Mouse (Mus musculus) intestine, embryonic 14.5 days (tissue): ENCODE results near the gene Zzef1. TPM values are rescaled to one million over a fixed set of nuclear protein-coding genes. Genes with fewer than 3 reads are reported as not detected.

Source experiments
- ATAC-seq: fragments of 200-750 bp; cut with Nextera tagmentation; replicated peaks from 2 replicates; pipeline ENCODE4 v1.8.0; 2017; ENCODE audit warnings: low read depth, moderate number of reproducible peaks, moderate TSS enrichment, moderate library complexity; ENCODE audit not compliant: low FRiP score, low TSS enrichment
- DNase-seq: peaks from one replicate; pipeline ENCODE4 v3.0.0-alpha.2; 2018; ENCODE audit warnings: low spot score
- H3K27ac ChIP-seq: fragments of 300-500 bp; sonication (generic); 2 replicates; pipeline ENCODE4 v1.5.1; 2014; ENCODE audit warnings: low read depth, mild to moderate bottlenecking, control low read depth
- H3K27me3 ChIP-seq: fragments of 300-500 bp; sonication (generic); replicated peaks from 2 replicates; pipeline ENCODE4 v1.6.1; 2014; ENCODE audit warnings: low read length, control low read depth; ENCODE audit not compliant: control insufficient read depth, insufficient read depth
- H3K36me3 ChIP-seq: fragments of 300-500 bp; sonication (generic); 2 replicates; pipeline ENCODE4 v1.6.1; 2014; ENCODE audit warnings: low read length, control low read depth; ENCODE audit not compliant: control insufficient read depth, insufficient read depth
- H3K4me1 ChIP-seq: fragments of 300-500 bp; sonication (generic); replicated peaks from 2 replicates; pipeline ENCODE4 v1.6.1; 2014; ENCODE audit warnings: low read length, control low read depth, mixed read lengths; ENCODE audit not compliant: control insufficient read depth, insufficient read depth
- H3K4me2 ChIP-seq: fragments of 300-500 bp; sonication (generic); 2 replicates; pipeline ENCODE4 v1.6.1; 2014; ENCODE audit warnings: low read length
- H3K4me3 ChIP-seq: fragments of 300-500 bp; sonication (generic); 2 replicates; pipeline ENCODE4 v1.5.1; 2014; ENCODE audit warnings: low read depth, low read length, control low read depth, mixed read lengths
- H3K9ac ChIP-seq: fragments of 300-500 bp; sonication (generic); 2 replicates; pipeline ENCODE4 v1.6.1; 2014; ENCODE audit warnings: mild to moderate bottlenecking, low read length
- H3K9me3 ChIP-seq: fragments of 300-500 bp; sonication (generic); 2 replicates; pipeline ENCODE4 v1.6.1; 2016; ENCODE audit warnings: low read length, control low read depth; ENCODE audit not compliant: control insufficient read depth
- WGBS: fragments of 180-500 bp; shearing (Covaris S2); extraction: QIAGEN DNeasy Blood & Tissue Kit; methylation state at CpG from one replicate; pipeline ENCODE4 v1.1.7; 2014; 5-methylcytosine and 5-hydroxymethylcytosine counted together
- polyA plus RNA-seq: library from polyadenylated mRNA; unstranded; fragments of >200 nt; fragmentation: Nextera tagmentation; extraction: Ambion mirVana; gene quantifications from 2 replicates; pipeline ENCODE4 v1.2.1, GENCODE M21; 2014

Zzef1 gene
- polyA plus RNA-seq, 1 experiment from 2014 or later = 12.2 TPM

- Histone ChIP-seq H3K4me3 (no peak overlapping the region), H3K36me3 (no peaks in the 10 kb centered on the region; the same call in 1 of the 2 replicates), H3K4me2 (no peak overlapping the region), H3K27me3 (no peaks in the 10 kb centered on the region), H3K4me1 (no peaks in the 10 kb centered on the region), H3K9ac (no peak overlapping the region), H3K27ac (no peak overlapping the region), H3K9me3 (no peaks in the 10 kb centered on the region)
- no peak for DNase-seq
- no peak for ATAC-seq
- 98% methylated on average over 5 of the region's 5 CpGs for WGBS
These were observed 17.7 kb downstream of the Zzef1 start for GRCm38 (mm10) chr11:72813687-72814086.

GRCm38 (mm10) chr11:72814188-72814587 lies 18.2 kb downstream of the Zzef1 start:
- Histone ChIP-seq H3K4me2 (no peak overlapping the region), H3K9ac (no peak overlapping the region), H3K27me3 (no peaks in the 10 kb centered on the region), H3K4me3 (no peak overlapping the region), H3K4me1 (no peaks in the 10 kb centered on the region), H3K36me3 (peaks cover 5% of the 10 kb centered on the region; the same call in 1 of the 2 replicates), H3K27ac (no peak overlapping the region), H3K9me3 (no peaks in the 10 kb centered on the region)
- 71% methylated on average over 2 of the region's 2 CpGs for WGBS
- ATAC-seq (no peak), DNase-seq (no peak)

DNA sequence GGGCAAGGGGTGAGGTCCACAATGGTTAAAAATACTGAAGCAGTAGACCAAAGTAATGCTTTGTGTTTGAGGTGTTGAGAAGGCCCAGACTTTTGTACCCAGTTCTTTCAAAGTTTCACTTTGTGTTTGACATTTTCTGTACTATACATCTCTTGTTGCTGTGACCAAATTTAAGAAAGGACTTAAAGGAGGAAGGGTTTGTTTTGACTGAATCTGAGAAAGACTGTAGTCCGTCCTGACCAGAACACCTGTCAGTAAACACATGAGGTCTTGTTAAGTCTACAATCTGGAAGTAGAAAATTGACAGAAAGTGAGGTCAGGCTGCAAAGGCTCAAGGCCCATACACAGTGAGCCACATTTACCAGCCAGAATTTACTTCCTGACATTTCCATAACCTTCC lies 20.8 kb downstream of the Zzef1 start:
- Histone ChIP-seq H3K4me2 (no peak overlapping the region), H3K27me3 (no peaks in the 10 kb centered on the region), H3K9me3 (no peaks in the 10 kb centered on the region), H3K27ac (no peak overlapping the region), H3K4me1 (no peaks in the 10 kb centered on the region), H3K36me3 (peaks cover 19% of the 10 kb centered on the region), H3K9ac (no peak overlapping the region), H3K4me3 (no peak overlapping the region)
- 69% methylated on average over 1 of the region's 1 CpGs for WGBS
- ATAC-seq (no peak), DNase-seq (no peak)

DNA sequence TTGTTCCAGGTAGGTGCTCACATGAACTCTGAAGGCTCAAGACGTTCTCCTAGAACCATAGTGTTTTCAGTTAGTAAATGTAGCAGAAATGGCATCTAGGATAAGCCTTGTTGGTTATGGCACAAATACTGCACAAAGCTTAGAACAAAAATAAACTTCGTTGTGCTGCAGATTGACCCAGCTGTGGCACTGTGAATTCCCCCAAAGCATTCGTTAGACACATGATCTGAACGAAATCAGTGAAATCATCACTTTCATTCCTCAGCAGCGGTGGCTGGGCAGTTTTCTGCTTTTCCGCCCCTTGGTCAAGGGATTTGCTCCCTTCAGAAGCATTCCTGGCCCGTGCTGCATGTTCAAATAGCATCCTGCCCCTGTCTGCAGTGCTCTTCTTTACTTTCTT lies 22.0 kb downstream of the Zzef1 start:
- WGBS = 86% methylated on average over 7 of the region's 7 CpGs
- no peak overlapping the region for H3K9ac ChIP-seq
- no peaks in the 10 kb centered on the region for H3K27me3 ChIP-seq
- H3K27ac ChIP-seq = no peak overlapping the region
- no peak for ATAC-seq
- peaks cover 30% of the 10 kb centered on the region for H3K36me3 ChIP-seq
- no peak overlapping the region for H3K4me2 ChIP-seq
- DNase-seq = no peak
- H3K4me1 ChIP-seq = no peaks in the 10 kb centered on the region
- H3K9me3 ChIP-seq = no peaks in the 10 kb centered on the region
- no peak overlapping the region for H3K4me3 ChIP-seq

- no peaks in the 10 kb centered on the region for H3K4me1 ChIP-seq
- H3K27ac ChIP-seq = no peak overlapping the region
- no peak overlapping the region for H3K9ac ChIP-seq
- H3K9me3 ChIP-seq = no peaks in the 10 kb centered on the region
- no peaks in the 10 kb centered on the region for H3K27me3 ChIP-seq
- 86% methylated on average over 7 of the region's 7 CpGs for WGBS
- peaks cover 55% of the 10 kb centered on the region for H3K36me3 ChIP-seq
- no peak overlapping the region for H3K4me2 ChIP-seq
- DNase-seq (no peak), ATAC-seq (no peak)
- no peak overlapping the region for H3K4me3 ChIP-seq
These were observed 25.0 kb downstream of the Zzef1 start for GRCm38 (mm10) chr11:72821041-72821440.

GRCm38 (mm10) chr11:72829869-72830268 lies 33.8 kb downstream of the Zzef1 start:
- no peak overlapping the region for H3K9ac ChIP-seq
- H3K4me2 ChIP-seq = no peak overlapping the region
- DNase-seq (no peak), ATAC-seq (no peak)
- H3K27me3 ChIP-seq = no peaks in the 10 kb centered on the region
- WGBS = 84% methylated on average over 3 of the region's 3 CpGs
- no peaks in the 10 kb centered on the region for H3K4me1 ChIP-seq
- no peaks in the 10 kb centered on the region for H3K9me3 ChIP-seq
- no peak overlapping the region for H3K27ac ChIP-seq
- H3K4me3 ChIP-seq = no peak overlapping the region
- H3K36me3 ChIP-seq = peaks cover 84% of the 10 kb centered on the region

- H3K4me2 ChIP-seq = no peak overlapping the region
- H3K27ac ChIP-seq = no peak overlapping the region
- no peaks in the 10 kb centered on the region for H3K9me3 ChIP-seq
- no peaks in the 10 kb centered on the region for H3K27me3 ChIP-seq
- no peak overlapping the region for H3K4me3 ChIP-seq
- no peaks in the 10 kb centered on the region for H3K4me1 ChIP-seq
- H3K9ac ChIP-seq = no peak overlapping the region
- peaks cover 14% of the 10 kb centered on the region for H3K36me3 ChIP-seq
- WGBS = 85% methylated on average over 3 of the region's 3 CpGs
- DNase-seq (no peak), ATAC-seq (no peak)
These were observed 46.7 kb downstream of the Zzef1 start for GRCm38 (mm10) chr11:72842731-72843130.

GRCm38 (mm10) chr11:72843576-72843975 lies 47.5 kb downstream of the Zzef1 start:
- H3K36me3 ChIP-seq = peaks cover 22% of the 10 kb centered on the region
- DNase-seq = no peak
- no peak overlapping the region for H3K4me2 ChIP-seq
- no peaks in the 10 kb centered on the region for H3K27me3 ChIP-seq
- no peak overlapping the region for H3K4me3 ChIP-seq
- H3K4me1 ChIP-seq = no peaks in the 10 kb centered on the region
- no peak overlapping the region for H3K9ac ChIP-seq
- ATAC-seq = no peak
- no peaks in the 10 kb centered on the region for H3K9me3 ChIP-seq
- no peak overlapping the region for H3K27ac ChIP-seq

DNA sequence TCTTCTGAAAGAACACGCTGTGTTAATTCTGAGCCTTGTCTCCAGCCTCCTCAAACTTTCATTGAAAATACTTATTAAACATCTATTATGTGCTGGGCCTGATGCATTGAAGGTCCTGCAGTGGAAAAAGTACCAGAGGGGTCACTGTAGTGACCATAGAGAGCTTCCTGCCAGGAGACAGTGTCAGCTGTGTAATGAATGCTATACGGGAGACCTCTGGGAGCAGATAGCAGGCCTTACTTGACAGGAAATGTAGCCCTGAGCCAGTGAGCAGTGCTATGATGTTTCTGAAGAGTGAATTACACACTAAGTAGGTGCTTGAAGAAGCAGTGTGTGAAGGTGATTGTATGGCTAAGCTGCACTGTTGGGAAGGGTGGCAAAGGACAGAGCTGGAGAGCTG lies 49.5 kb downstream of the Zzef1 start:
- Histone ChIP-seq H3K9ac (no peak overlapping the region), H3K9me3 (no peaks in the 10 kb centered on the region), H3K4me2 (no peak overlapping the region), H3K27me3 (no peaks in the 10 kb centered on the region), H3K4me1 (no peaks in the 10 kb centered on the region), H3K27ac (no peak overlapping the region), H3K4me3 (no peak overlapping the region), H3K36me3 (peaks cover 33% of the 10 kb centered on the region)
- DNase-seq (no peak), ATAC-seq (no peak)
- WGBS = 91% methylated on average over 2 of the region's 2 CpGs
